In genomic region chr11:110396085-110396484, GRCm38 (mm10) we compare ENCODE assay signal across 10 mouse cellular contexts. TPM values are rescaled to one million over a fixed set of nuclear protein-coding genes. Genes with fewer than 3 reads are reported as not detected.
DNase-seq lines count a peak whose midpoint lies in the region; ATAC-seq and TF ChIP-seq lines count a peak whose summit lies in the region.
"Had no signal": no experiment of that assay in that cellular context is flagged by ENCODE, and none has a peak within 500 bp of the region (broad histone marks: within the 10 kb centered on the region; RNA-seq: fewer than 3 reads in every experiment).

No protein-coding gene starts in this region.

- no peaks in the 10 kb centered on the region for H3K27me3 ChIP-seq in heart, embryonic 11.5 days (ENCODE audit: control insufficient read depth, insufficient read depth, low read length)
- H3K27me3 ChIP-seq in ES-Bruce4 (ENCODE audit: control insufficient read depth, insufficient read depth, low read length, poor library complexity, severe bottlenecking), result no peaks in the 10 kb centered on the region
- H3K27me3 ChIP-seq in forebrain, embryonic 14.5 days (replicated peaks; ENCODE audit: control insufficient read depth, insufficient read depth, low read length), result no peaks in the 10 kb centered on the region
- H3K27me3 ChIP-seq in midbrain, embryonic 10.5 days (ENCODE audit: low read depth, poor library complexity, severe bottlenecking), result peaks cover 26% of the 10 kb centered on the region
- no peaks in the 10 kb centered on the region for H3K27me3 ChIP-seq in thymus, adult 2 months (ENCODE audit: control insufficient read depth, insufficient read depth, low read length)
- H3K27me3 ChIP-seq: limb, embryonic 15.5 days had no signal

- WGBS in heart, embryonic 11.5 days (ENCODE audit: insufficient replicate concordance), result 47% methylated on average over 19 of the region's 19 CpGs
- 12% methylated on average over 19 of the region's 19 CpGs for WGBS in forebrain, embryonic 14.5 days
- WGBS in midbrain, embryonic 10.5 days, result 43% methylated on average over 19 of the region's 19 CpGs
- WGBS in thymus, adult 2 months, result 92% methylated on average over 19 of the region's 19 CpGs

- TF ChIP-seq POLR2A in ES-Bruce4 (IDR thresholded peaks at IDR 0.05; ENCODE audit: insufficient read depth, low read length), result no peak
- no peak for TF ChIP-seq POLR2A in thymus, adult 2 months (IDR thresholded peaks at IDR 0.05; ENCODE audit: control insufficient read depth, extremely low read depth, insufficient read depth, low read length, poor library complexity)

- no peak for TF ChIP-seq CTCF in ES-Bruce4 (IDR thresholded peaks at IDR 0.05; ENCODE audit: low read depth, low read length)
- no peak for TF ChIP-seq CTCF in thymus, adult 2 months (IDR thresholded peaks at IDR 0.05; ENCODE audit: borderline replicate concordance, control insufficient read depth, extremely low read depth, insufficient read depth, low read length, poor library complexity)

- ATAC-seq in heart, embryonic 11.5 days (replicated peaks; ENCODE audit: insufficient number of reproducible peaks, low FRiP score, low TSS enrichment), result no peak
- peak; percentile 63 for ATAC-seq in forebrain, embryonic 14.5 days
- ATAC-seq in megakaryocyte progenitor cell, adult 5-6 weeks (replicated peaks; ENCODE audit: poor library complexity), result no peak
- no peak for ATAC-seq in activated CD4-positive, CD25-positive, alpha-beta regulatory T cell, adult 4 months

- H3K9ac ChIP-seq in heart, embryonic 11.5 days (ENCODE audit: low read depth, low read length), result no peak overlapping the region
- H3K9ac ChIP-seq in ES-Bruce4 (ENCODE audit: low read depth, poor library complexity, severe bottlenecking), result no peak overlapping the region
- peak overlapping the region; percentile 46 for H3K9ac ChIP-seq in forebrain, embryonic 14.5 days (ENCODE audit: low read length)
- H3K9ac ChIP-seq: limb, embryonic 15.5 days had no signal

- H3K27ac ChIP-seq in heart, embryonic 11.5 days (ENCODE audit: low read depth, low read length), result no peak overlapping the region
- no peak overlapping the region for H3K27ac ChIP-seq in ES-Bruce4 (ENCODE audit: insufficient read depth, low read length)
- H3K27ac ChIP-seq in forebrain, embryonic 14.5 days (ENCODE audit: low read depth, low read length), result peak overlapping the region; percentile 39; the same call in 1 of the 2 replicates
- H3K27ac ChIP-seq in midbrain, embryonic 10.5 days (replicated peaks), result peak overlapping the region; percentile 55; the same call in 1 of the 2 replicates
- no peak overlapping the region for H3K27ac ChIP-seq in thymus, adult 2 months (ENCODE audit: control insufficient read depth, insufficient read depth, low read length)
- H3K27ac ChIP-seq: limb, embryonic 15.5 days had no signal

- no peaks in the 10 kb centered on the region for H3K36me3 ChIP-seq in heart, embryonic 11.5 days (ENCODE audit: control insufficient read depth, insufficient read depth, low read length)
- H3K36me3 ChIP-seq in ES-Bruce4 (ENCODE audit: control insufficient read depth, insufficient read depth, low read length, poor library complexity, severe bottlenecking), result no peaks in the 10 kb centered on the region
- H3K36me3 ChIP-seq in forebrain, embryonic 14.5 days (ENCODE audit: control insufficient read depth, insufficient read depth, low read length), result no peaks in the 10 kb centered on the region
- no peaks in the 10 kb centered on the region for H3K36me3 ChIP-seq in midbrain, embryonic 10.5 days
- H3K36me3 ChIP-seq in thymus, adult 2 months (ENCODE audit: control insufficient read depth, insufficient read depth, low read length), result no peaks in the 10 kb centered on the region
- H3K36me3 ChIP-seq: limb, embryonic 15.5 days had no signal

- no peak for DNase-seq in heart, adult 9 months (ENCODE audit: low spot score in 2 of 2)
- peak; percentile 76 for DNase-seq in forebrain, embryonic 14.5 days (ENCODE audit: low spot score)
- DNase-seq in midbrain, embryonic 10.5 days (ENCODE audit: low spot score), result no peak
- DNase-seq in thymus, adult 2 months, result no peak
- DNase-seq: adrenal gland, postnatal 36 days had no signal

- H3K4me3 ChIP-seq in heart, embryonic 11.5 days (ENCODE audit: low read depth, low read length), result peak overlapping the region; percentile 15; the same call in 1 of the 2 replicates
- H3K4me3 ChIP-seq in ES-Bruce4 (ENCODE audit: low read depth, low read length), result peak overlapping the region; percentile 43
- H3K4me3 ChIP-seq in forebrain, embryonic 14.5 days (ENCODE audit: low read depth, low read length), result peak overlapping the region; percentile 16
- peak overlapping the region; percentile 30 for H3K4me3 ChIP-seq in midbrain, embryonic 10.5 days
- H3K4me3 ChIP-seq in thymus, adult 2 months (ENCODE audit: control insufficient read depth, insufficient read depth, low read length), result no peak overlapping the region
- H3K4me3 ChIP-seq: limb, embryonic 15.5 days had no signal

- peak overlapping the region; percentile 39 for H3K4me2 ChIP-seq in heart, embryonic 11.5 days
- peak overlapping the region; percentile 50 for H3K4me2 ChIP-seq in forebrain, embryonic 14.5 days (ENCODE audit: low read length)
- H3K4me2 ChIP-seq: limb, embryonic 15.5 days had no signal

- H3K4me1 ChIP-seq in heart, embryonic 11.5 days (ENCODE audit: control insufficient read depth, insufficient read depth, low read length), result peaks cover 4% of the 10 kb centered on the region; the same call in 1 of the 2 replicates
- H3K4me1 ChIP-seq in ES-Bruce4 (ENCODE audit: control insufficient read depth, insufficient read depth, low read length), result peaks cover 5% of the 10 kb centered on the region
- peaks cover 22% of the 10 kb centered on the region for H3K4me1 ChIP-seq in forebrain, embryonic 14.5 days (ENCODE audit: control insufficient read depth, insufficient read depth, low read length)
- peaks cover 36% of the 10 kb centered on the region for H3K4me1 ChIP-seq in midbrain, embryonic 10.5 days
- H3K4me1 ChIP-seq in thymus, adult 2 months (replicated peaks; ENCODE audit: control insufficient read depth, insufficient read depth, low read length), result 0 out of 2 replicates have a peak, but pooled peaks cover 2% of the 10 kb centered on the region

- no peaks in the 10 kb centered on the region for H3K9me3 ChIP-seq in heart, embryonic 11.5 days (replicated peaks; ENCODE audit: control insufficient read depth, low read length)
- H3K9me3 ChIP-seq in ES-Bruce4 (replicated peaks; ENCODE audit: control insufficient read depth, insufficient read depth, low read length, poor library complexity, severe bottlenecking), result peaks cover 2% of the 10 kb centered on the region; the same call in 1 of the 2 replicates
- no peaks in the 10 kb centered on the region for H3K9me3 ChIP-seq in forebrain, embryonic 14.5 days (replicated peaks; ENCODE audit: control insufficient read depth, low read length)
- no peaks in the 10 kb centered on the region for H3K9me3 ChIP-seq in midbrain, embryonic 10.5 days (replicated peaks)
- H3K9me3 ChIP-seq: limb, embryonic 15.5 days had no signal

- no peak for TF ChIP-seq EP300 in ES-Bruce4 (IDR thresholded peaks at IDR 0.05; ENCODE audit: insufficient read depth, low read depth, low read length)

RNA-seq across cellular contexts. Expression of gene Map2k6, which starts 2.8 kb away (rescaled TPM):
- polyA plus RNA-seq in heart, embryonic 11.5 days (2014; fragmentation: Nextera tagmentation; extraction: Ambion mirVana), result 16.7 and 17.5 TPM in 2 replicates
- polyA plus RNA-seq in ES-Bruce4 (2011; ENCODE audit: insufficient read depth, insufficient read length, low read depth, missing spikeins), result 8.8 and 10.1 TPM in 2 replicates
- 46.9 and 50.9 TPM in 2 replicates for polyA plus RNA-seq in forebrain, embryonic 14.5 days (2014; fragmentation: Nextera tagmentation; extraction: Ambion mirVana)
- 31.4 and 35.8 TPM in 2 replicates for polyA plus RNA-seq in midbrain, embryonic 10.5 days (2016; fragmentation: Nextera tagmentation; extraction: Ambion mirVana)
- total RNA-seq in megakaryocyte progenitor cell, adult 5-6 weeks (2015), result 10.4 and 12.7 TPM in 2 replicates
- 13.8 and 16.7 TPM in 2 replicates for total RNA-seq in megakaryocyte progenitor cell, adult 5-6 weeks (2017)
- polyA plus RNA-seq in thymus, adult 2 months (2012; rRNA removed), result 6.7 and 8.1 TPM in 2 replicates
- 1 to 10 TPM; 5.7 to 7.7 TPM for polyA plus RNA-seq in activated CD4-positive, CD25-positive, alpha-beta regulatory T cell, adult 4 months (2017; shearing (Covaris generic))

RNA-seq across cellular contexts. Expression of gene Abca5, which starts 58.6 kb away (rescaled TPM):
- 2.2 and 2.5 TPM in 2 replicates for polyA plus RNA-seq in heart, embryonic 11.5 days (2014; fragmentation: Nextera tagmentation; extraction: Ambion mirVana)
- 3.5 and 4.9 TPM in 2 replicates for polyA plus RNA-seq in ES-Bruce4 (2011; ENCODE audit: insufficient read depth, insufficient read length, low read depth, missing spikeins)
- 10.2 and 11.6 TPM in 2 replicates for polyA plus RNA-seq in forebrain, embryonic 14.5 days (2014; fragmentation: Nextera tagmentation; extraction: Ambion mirVana)
- polyA plus RNA-seq in midbrain, embryonic 10.5 days (2016; fragmentation: Nextera tagmentation; extraction: Ambion mirVana), result 2.1 and 2.4 TPM in 2 replicates
- total RNA-seq in megakaryocyte progenitor cell, adult 5-6 weeks (2015), result 0.02 and 0.52 TPM in 2 replicates
- total RNA-seq in megakaryocyte progenitor cell, adult 5-6 weeks (2017), result 0.20 and 0.62 TPM in 2 replicates
- 0.23 and 0.24 TPM in 2 replicates for polyA plus RNA-seq in thymus, adult 2 months (2012; rRNA removed)
- polyA plus RNA-seq in activated CD4-positive, CD25-positive, alpha-beta regulatory T cell, adult 4 months (2017; shearing (Covaris generic)), result under 1 TPM; 0.29 to 0.34 TPM

Comparison
In these comparisons a context has a peak if more than half of its experiments do, and no peak if none do; other contexts are left out.
1. H3K27ac ChIP-seq: peak in forebrain, embryonic 14.5 days (single experiment) and midbrain, embryonic 10.5 days (single experiment); none in heart, embryonic 11.5 days (single experiment), ES-Bruce4 (single experiment) and thymus, adult 2 months (single experiment).